Mouse (Mus musculus): ENCODE data around the gene Mrpl23. TPM values are rescaled to one million over a fixed set of nuclear protein-coding genes. Genes with fewer than 3 reads are reported as not detected.

Mrpl23 gene
- polyA plus RNA-seq, 1 experiment, result 15.2 TPM

DNA sequence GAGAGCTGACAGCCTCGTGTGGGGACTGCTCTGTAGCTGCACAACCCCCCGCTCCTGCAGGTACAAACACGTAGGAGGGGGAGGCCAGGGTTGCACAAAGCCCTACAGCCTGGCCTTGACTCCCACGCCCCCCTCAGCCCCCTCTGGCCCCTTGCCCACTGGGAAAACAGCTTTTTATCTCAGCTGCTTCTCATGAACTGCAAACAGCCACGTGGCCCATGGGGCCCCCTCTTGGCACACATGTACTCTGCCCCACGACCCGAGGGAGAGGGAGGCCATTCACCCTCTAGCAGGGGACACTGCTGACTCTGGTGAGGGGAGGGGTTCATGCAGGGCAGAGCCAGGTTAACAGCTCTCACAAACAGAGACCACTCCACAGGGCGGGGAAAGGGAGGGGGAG is 36.5 kb downstream of the Mrpl23 start:
- Histone ChIP-seq H3K9me3 (replicated peaks; ENCODE audit: control insufficient read depth, insufficient read depth, low read length, poor library complexity, severe bottlenecking) (no peaks in the 10 kb centered on the region), H3K4me3 (ENCODE audit: low read depth, low read length) (no peak overlapping the region), H3K27me3 (ENCODE audit: control insufficient read depth, insufficient read depth, low read length, poor library complexity, severe bottlenecking) (no peaks in the 10 kb centered on the region), H3K36me3 (ENCODE audit: control insufficient read depth, insufficient read depth, low read length, poor library complexity, severe bottlenecking) (no peaks in the 10 kb centered on the region), H3K9ac (ENCODE audit: low read depth, poor library complexity, severe bottlenecking) (no peak overlapping the region), H3K4me1 (ENCODE audit: control insufficient read depth, insufficient read depth, low read length) (peaks cover 12% of the 10 kb centered on the region), H3K27ac (ENCODE audit: insufficient read depth, low read length) (no peak overlapping the region)
- no peak for TF ChIP-seq POLR2A (IDR thresholded peaks at IDR 0.05; ENCODE audit: insufficient read depth, low read length)
- TF ChIP-seq CTCF (IDR thresholded peaks at IDR 0.05; ENCODE audit: low read depth, low read length), result no peak
- no peak for TF ChIP-seq EP300 (IDR thresholded peaks at IDR 0.05; ENCODE audit: insufficient read depth, low read depth, low read length)

DNA sequence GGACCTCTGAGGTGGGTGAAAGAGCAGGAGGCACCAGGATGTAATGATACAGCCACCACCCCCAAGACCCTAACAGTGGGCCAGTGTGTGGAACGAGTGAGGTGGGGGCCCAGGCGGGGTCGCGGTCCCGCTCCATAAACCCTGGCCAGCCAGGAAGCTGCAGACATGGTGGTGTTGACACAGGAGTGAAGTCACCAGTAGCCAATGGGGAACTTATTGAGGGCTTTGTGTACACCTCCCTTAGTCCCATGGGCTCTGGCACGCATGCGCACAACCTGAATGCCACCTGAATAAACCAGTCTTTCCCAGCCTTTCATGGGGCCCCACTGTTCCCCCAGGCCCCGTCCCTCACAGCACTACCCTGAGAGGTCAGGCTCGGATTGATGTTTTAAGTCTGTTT is 38.1 kb downstream of the Mrpl23 start:
- Histone ChIP-seq H3K4me3 (ENCODE audit: low read depth, low read length) (no peak overlapping the region), H3K9ac (ENCODE audit: low read depth, poor library complexity, severe bottlenecking) (no peak overlapping the region), H3K27me3 (ENCODE audit: control insufficient read depth, insufficient read depth, low read length, poor library complexity, severe bottlenecking) (no peaks in the 10 kb centered on the region), H3K36me3 (ENCODE audit: control insufficient read depth, insufficient read depth, low read length, poor library complexity, severe bottlenecking) (no peaks in the 10 kb centered on the region), H3K27ac (ENCODE audit: insufficient read depth, low read length) (no peak overlapping the region), H3K4me1 (ENCODE audit: control insufficient read depth, insufficient read depth, low read length) (peaks cover 4% of the 10 kb centered on the region), H3K9me3 (replicated peaks; ENCODE audit: control insufficient read depth, insufficient read depth, low read length, poor library complexity, severe bottlenecking) (no peaks in the 10 kb centered on the region)
- no peak for TF ChIP-seq CTCF (IDR thresholded peaks at IDR 0.05; ENCODE audit: low read depth, low read length)

DNA sequence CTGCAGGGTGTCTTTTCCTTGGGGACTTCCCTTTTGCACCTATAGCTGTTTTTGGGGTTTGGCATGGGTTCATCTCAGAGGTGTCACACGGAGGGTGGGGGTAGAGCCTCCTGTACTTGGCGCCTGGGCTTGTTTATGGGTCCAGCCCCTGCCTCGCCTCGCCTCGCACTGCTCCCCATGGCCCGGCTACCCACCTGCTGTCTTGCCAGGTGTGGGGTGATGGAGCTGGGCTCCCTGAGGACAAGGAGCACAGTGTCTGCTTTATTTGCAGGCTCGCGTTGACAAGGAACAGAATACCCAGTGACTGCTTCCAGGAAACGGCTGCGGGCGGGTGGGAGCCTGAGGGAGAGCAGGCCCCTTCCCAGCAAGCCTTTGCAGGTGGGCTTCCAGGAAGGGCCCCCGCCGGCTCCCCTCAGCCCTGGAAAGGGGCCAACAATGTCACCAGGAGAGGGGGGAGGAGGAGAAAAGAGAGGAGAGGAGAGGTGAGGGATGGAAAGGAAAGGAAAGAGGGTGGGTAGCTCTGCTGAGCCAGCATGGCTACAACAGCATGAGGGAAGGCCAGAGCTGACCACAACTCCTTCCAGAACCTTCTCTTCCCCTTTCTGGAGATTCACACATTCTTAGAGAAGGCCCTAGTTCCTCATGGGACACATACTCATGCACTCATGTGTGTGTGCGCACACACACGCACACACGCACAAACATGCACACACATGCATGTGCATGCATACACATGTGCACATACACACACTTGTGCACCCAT is 39.2 kb downstream of the Mrpl23 start:
- H3K4me3 ChIP-seq (ENCODE audit: low read depth, low read length), result no peak overlapping the region
- no peak for TF ChIP-seq EP300 (IDR thresholded peaks at IDR 0.05; ENCODE audit: insufficient read depth, low read depth, low read length)
- no peak for TF ChIP-seq POLR2A (IDR thresholded peaks at IDR 0.05; ENCODE audit: insufficient read depth, low read length)
- H3K9ac ChIP-seq (ENCODE audit: low read depth, poor library complexity, severe bottlenecking), result no peak overlapping the region
- no peaks in the 10 kb centered on the region for H3K36me3 ChIP-seq (ENCODE audit: control insufficient read depth, insufficient read depth, low read length, poor library complexity, severe bottlenecking)
- peaks cover 4% of the 10 kb centered on the region for H3K4me1 ChIP-seq (ENCODE audit: control insufficient read depth, insufficient read depth, low read length)
- no peaks in the 10 kb centered on the region for H3K9me3 ChIP-seq (replicated peaks; ENCODE audit: control insufficient read depth, insufficient read depth, low read length, poor library complexity, severe bottlenecking)
- no peak overlapping the region for H3K27ac ChIP-seq (ENCODE audit: insufficient read depth, low read length)
- no peaks in the 10 kb centered on the region for H3K27me3 ChIP-seq (ENCODE audit: control insufficient read depth, insufficient read depth, low read length, poor library complexity, severe bottlenecking)

- H3K9ac ChIP-seq (ENCODE audit: low read depth, poor library complexity, severe bottlenecking), result no peak overlapping the region
- H3K36me3 ChIP-seq (ENCODE audit: control insufficient read depth, insufficient read depth, low read length, poor library complexity, severe bottlenecking), result no peaks in the 10 kb centered on the region
- H3K9me3 ChIP-seq (replicated peaks; ENCODE audit: control insufficient read depth, insufficient read depth, low read length, poor library complexity, severe bottlenecking), result no peaks in the 10 kb centered on the region
- no peak overlapping the region for H3K27ac ChIP-seq (ENCODE audit: insufficient read depth, low read length)
- no peak overlapping the region for H3K4me3 ChIP-seq (ENCODE audit: low read depth, low read length)
- no peaks in the 10 kb centered on the region for H3K27me3 ChIP-seq (ENCODE audit: control insufficient read depth, insufficient read depth, low read length, poor library complexity, severe bottlenecking)
- no peak for TF ChIP-seq POLR2A (IDR thresholded peaks at IDR 0.05; ENCODE audit: insufficient read depth, low read length)
- TF ChIP-seq CTCF (IDR thresholded peaks at IDR 0.05; ENCODE audit: low read depth, low read length), result no peak
- TF ChIP-seq EP300 (IDR thresholded peaks at IDR 0.05; ENCODE audit: insufficient read depth, low read depth, low read length), result no peak
- H3K4me1 ChIP-seq (ENCODE audit: control insufficient read depth, insufficient read depth, low read length), result peaks cover 4% of the 10 kb centered on the region
These were observed 39.9 kb downstream of the Mrpl23 start for GRCm38 (mm10) chr7:142572343-142572742.

DNA sequence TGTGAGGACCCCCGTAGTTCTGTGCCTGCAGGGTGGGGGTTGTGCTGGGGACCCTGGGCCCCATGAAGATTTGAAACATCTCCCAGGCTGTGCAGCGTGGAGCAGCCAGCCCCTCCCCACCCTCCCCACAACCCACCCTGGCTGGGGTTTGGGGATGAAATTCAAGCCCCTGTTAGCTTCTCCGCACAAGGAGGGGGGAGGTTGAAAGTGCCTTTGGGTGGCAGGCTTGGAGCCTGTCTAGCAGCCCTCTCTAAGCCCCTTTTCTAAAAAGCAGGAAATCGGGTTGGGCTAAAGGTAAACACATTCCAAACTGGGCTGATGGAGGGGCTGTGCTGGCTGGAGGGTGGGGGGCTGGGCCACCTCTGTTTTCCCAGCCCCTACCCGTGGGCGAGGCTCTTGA is 40.5 kb downstream of the Mrpl23 start:
- H3K4me1 ChIP-seq (ENCODE audit: control insufficient read depth, insufficient read depth, low read length), result peaks cover 4% of the 10 kb centered on the region
- no peak overlapping the region for H3K4me3 ChIP-seq (ENCODE audit: low read depth, low read length)
- no peak overlapping the region for H3K27ac ChIP-seq (ENCODE audit: insufficient read depth, low read length)
- H3K9ac ChIP-seq (ENCODE audit: low read depth, poor library complexity, severe bottlenecking), result no peak overlapping the region
- H3K27me3 ChIP-seq (ENCODE audit: control insufficient read depth, insufficient read depth, low read length, poor library complexity, severe bottlenecking), result no peaks in the 10 kb centered on the region
- H3K36me3 ChIP-seq (ENCODE audit: control insufficient read depth, insufficient read depth, low read length, poor library complexity, severe bottlenecking), result no peaks in the 10 kb centered on the region
- no peaks in the 10 kb centered on the region for H3K9me3 ChIP-seq (replicated peaks; ENCODE audit: control insufficient read depth, insufficient read depth, low read length, poor library complexity, severe bottlenecking)
- TF ChIP-seq POLR2A (IDR thresholded peaks at IDR 0.05; ENCODE audit: insufficient read depth, low read length), result no peak
- no peak for TF ChIP-seq CTCF (IDR thresholded peaks at IDR 0.05; ENCODE audit: low read depth, low read length)
- TF ChIP-seq EP300 (IDR thresholded peaks at IDR 0.05; ENCODE audit: insufficient read depth, low read depth, low read length), result no peak

DNA sequence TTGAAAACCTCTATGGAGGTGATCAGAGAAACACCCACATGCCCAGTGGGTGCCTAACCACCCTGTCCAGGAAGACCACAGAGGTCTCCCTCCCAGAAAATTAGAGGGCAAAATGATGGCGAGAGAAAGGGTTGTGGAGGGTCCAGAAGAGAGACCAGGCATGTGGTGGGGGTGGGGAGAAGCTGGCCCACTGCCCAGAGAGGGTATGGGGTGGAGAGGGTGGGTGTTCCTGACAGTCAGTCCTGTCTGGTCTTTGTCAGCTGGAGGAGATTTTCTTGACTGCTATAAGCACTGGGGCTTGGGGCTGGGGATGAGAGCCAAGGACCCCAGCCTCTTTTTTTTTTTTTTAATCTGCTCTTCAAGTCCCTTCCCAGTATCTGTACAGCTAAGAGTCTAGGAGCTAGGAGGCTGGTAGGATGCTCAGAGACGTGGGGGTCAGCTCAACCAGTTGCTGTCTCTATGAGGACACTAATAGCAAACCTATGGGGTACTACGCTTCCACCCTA is 41.7 kb downstream of the Mrpl23 start:
- Histone ChIP-seq H3K9ac (ENCODE audit: low read depth, poor library complexity, severe bottlenecking) (no peak overlapping the region), H3K27me3 (ENCODE audit: control insufficient read depth, insufficient read depth, low read length, poor library complexity, severe bottlenecking) (no peaks in the 10 kb centered on the region), H3K9me3 (replicated peaks; ENCODE audit: control insufficient read depth, insufficient read depth, low read length, poor library complexity, severe bottlenecking) (no peaks in the 10 kb centered on the region), H3K4me1 (ENCODE audit: control insufficient read depth, insufficient read depth, low read length) (peaks cover 4% of the 10 kb centered on the region), H3K36me3 (ENCODE audit: control insufficient read depth, insufficient read depth, low read length, poor library complexity, severe bottlenecking) (no peaks in the 10 kb centered on the region), H3K27ac (ENCODE audit: insufficient read depth, low read length) (no peak overlapping the region), H3K4me3 (ENCODE audit: low read depth, low read length) (no peak overlapping the region)
- TF ChIP-seq CTCF (IDR thresholded peaks at IDR 0.05; ENCODE audit: low read depth, low read length), result no peak
- TF ChIP-seq EP300 (IDR thresholded peaks at IDR 0.05; ENCODE audit: insufficient read depth, low read depth, low read length), result no peak
- no peak for TF ChIP-seq POLR2A (IDR thresholded peaks at IDR 0.05; ENCODE audit: insufficient read depth, low read length)
